Mouse (Mus musculus) adrenal gland, adult (tissue): ENCODE data around the gene Ocel1.

Experiments used
- DNase-seq, 2 experiments: peaks; one replicate each; pipeline ENCODE4 v3.0.0; 2022 to 2023; ENCODE audit warnings: low spot score in 1 of 2; ENCODE audit not compliant: inconsistent age in 2 of 2

Ocel1 gene

DNA sequence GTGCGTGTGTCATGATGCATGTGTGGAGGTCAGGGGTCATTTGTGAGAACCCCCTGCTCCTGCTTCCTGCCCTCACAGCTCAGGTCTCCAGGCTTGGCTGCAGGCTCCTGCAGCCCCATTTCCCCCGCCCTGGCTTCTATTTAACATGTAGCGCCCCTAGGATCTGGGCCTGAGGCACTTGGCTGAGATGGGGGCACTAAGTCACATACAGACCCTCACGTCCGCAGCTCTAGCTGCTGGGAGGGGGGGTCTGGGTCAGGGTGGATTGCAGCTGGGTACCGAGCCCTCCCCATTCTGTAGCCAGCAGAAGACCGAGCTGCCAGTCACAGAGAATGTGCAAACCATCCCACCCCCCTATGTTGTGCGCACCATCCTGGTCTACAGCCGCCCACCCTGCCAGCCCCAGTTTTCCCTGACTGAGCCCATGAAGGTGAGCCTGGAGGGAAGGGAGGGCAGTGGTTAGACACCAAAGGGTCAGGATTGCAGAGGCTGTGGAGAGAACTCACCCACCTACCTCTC, 31.4 kb downstream of the Ocel1 start:
- peak in 1 of 2 experiments; percentile 19 for DNase-seq

DNA sequence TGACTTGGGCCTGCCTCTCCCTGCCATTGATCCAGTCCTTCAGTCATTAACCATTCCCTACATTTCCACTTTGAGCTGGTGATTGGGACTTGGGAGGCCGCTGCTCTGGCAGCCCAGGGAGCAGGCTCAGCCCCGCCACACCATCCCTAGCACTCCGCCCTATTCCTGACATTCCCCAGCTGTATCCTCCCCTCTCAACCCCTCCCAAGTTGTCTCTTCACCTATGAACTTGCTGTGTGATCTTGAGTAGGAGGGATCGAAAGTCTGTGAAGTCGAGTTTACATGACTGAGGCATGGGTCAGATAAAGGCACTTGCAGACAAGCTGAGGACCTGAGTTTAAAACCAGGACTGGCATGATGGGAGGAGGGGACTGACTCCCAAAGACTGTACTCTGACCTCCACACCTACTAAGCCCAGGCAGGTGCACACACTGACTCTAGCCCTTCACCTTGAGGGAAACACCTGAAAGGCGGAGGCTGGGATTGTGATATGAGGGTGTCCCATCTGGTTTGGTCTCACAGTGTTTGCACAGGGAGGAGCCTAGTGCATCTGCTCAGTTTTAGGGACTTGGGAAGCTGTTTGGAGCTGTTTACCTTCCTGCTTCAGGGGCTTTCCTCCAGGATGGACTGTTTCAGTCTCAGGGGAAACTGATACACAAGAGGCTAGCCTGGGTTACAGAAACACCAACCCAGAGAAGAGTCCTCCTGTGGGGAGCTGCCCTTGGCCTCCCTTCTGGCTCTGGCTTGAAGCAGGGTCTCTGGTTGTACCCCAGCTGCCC, 32.2 kb downstream of the Ocel1 start:
- peak in 1 of 2 experiments; percentile 18 for DNase-seq

DNA sequence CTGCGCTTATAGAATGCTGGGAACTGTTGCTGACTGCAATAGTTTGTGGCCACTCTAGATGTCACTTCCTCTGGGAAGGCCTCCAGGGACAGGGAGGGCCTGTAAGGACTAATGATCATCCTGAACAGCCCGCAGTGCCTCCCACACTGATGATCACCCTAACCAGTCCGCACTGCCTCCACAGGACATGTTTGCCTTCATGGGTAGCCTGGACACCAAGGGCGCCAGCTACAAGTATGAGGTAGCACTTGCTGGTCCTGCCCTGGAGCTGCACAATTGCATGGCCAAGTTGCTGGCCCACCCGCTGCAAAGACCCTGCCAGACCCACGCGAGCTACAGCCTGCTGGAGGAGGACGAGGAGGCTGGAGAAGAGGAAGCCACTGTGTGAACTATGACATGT, 32.9 kb downstream of the Ocel1 start:
- no peak for DNase-seq

DNA sequence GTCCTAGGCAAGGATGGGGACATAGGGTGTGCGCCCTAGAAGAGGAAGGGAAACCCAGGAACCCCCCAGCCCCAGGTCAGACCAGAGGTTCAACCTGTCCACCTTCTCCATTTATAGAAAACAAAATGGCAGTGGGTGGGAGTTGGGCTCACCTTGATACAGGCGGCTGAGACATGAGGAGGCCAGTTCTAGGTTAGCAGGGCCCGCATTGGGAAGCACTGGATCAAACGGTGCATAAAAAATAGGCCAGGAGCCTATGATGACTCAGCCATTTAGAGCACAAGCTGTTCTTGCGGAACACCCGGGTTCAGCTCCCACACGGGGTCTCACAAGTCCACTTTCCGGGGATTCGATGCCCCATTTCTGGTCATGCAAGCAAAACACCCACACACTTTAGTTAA, 33.9 kb downstream of the Ocel1 start:
- peak; percentile 63 to 73 for DNase-seq

DNA sequence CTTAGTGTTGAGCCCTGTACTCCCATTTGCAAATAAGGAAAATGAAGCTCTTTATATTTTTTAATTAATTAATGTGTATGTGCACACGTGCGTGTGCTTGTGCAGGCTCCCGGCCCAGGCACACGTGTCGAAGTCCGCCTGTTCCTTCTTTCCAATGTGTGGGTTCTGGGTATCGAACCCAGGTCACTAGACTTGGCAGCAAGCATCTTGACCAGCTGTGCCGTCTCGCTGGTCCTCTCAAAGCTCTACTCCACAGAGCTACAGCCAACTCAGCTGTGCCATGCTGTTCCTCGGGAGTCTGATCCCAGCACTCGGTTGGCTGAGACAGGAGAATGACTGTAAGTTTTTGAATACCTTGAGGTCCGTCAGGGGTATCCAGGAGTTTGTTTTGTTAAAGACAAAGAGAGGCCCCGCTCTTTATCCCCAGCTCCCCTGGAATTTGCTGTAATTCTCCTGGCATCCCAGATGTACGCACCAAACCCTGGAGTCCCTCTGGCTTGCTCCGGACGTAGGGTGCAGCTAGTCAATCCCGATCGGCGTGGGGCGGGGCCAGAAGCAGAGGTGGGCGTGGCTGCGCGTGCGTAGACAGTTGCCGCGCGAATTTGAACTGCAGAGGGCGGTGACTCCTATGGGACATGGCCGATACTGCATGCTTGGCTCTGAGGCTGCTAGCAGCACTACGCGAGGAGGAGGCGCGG, 34.5 kb downstream of the Ocel1 start, which contains the start of gene Ankle1:
Gene Ankle1, plus strand, starts transcription at position 610 of the 698 bp plus-strand sequence.
- peak; percentile 96 to 100 for DNase-seq

DNA sequence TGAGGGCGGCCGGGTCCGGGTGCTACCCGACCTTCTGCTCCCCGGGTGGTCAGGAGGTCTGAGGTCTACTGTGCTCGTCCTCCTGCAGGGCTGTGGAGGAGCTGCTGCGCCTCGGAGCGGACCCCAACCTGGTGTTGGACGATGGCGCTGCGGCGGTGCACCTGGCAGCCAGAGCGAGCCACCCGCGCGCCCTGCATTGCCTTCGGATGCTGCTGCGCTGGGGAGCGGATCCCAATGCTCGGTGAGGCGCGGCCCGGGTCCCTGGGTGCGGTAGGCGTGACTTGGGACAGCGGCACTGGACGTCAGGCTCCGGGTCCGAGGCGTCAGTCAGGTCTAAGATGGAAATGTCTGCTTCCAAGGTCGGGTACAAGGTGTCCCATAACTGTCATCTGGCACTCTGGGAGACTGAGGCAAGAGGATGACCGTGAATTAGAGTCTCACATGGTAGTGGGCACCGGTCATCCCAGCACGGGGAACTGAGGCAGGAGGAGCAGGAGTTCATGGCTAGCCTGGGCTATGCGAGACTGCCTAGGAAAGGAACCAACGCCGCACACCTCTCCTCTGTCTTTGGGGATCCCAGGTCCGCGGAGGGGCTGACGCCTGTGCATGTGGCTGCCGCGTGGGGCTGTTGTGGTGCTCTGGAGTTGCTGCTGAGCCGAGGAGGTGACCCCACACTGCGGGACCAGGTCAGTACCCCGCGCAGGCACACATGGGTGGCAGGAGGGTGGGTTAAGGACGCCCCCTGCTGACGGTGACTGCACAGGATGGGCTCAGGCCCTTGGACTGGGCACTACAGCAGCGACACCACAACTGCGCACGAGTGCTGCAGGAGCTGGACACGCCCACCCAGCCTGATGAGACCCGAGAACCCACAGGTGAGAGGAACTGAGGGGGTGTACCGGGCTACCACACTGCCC, 35.3 kb downstream of the Ocel1 start:
- peak; percentile 70 to 81 for DNase-seq

DNA sequence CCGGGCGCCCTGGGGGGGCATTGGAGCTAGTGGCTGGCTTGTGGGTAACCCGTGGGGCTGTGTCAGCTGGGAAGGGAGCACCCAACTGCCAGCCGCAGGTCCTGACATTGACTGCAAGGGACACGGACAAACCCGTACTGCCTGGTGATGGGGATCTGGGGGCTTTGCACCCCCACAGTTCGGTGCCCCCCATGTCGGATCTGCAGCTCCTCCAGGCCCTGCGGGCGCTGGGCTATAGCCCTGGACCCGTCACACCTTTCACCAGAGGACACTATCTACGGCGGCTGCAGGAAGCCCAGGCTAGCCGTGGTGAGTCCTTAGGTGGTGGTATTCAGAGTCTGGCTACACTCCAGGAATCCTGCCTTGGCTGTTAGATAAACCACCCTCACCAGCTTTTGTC, 36.3 kb downstream of the Ocel1 start:
- DNase-seq = no peak

DNA sequence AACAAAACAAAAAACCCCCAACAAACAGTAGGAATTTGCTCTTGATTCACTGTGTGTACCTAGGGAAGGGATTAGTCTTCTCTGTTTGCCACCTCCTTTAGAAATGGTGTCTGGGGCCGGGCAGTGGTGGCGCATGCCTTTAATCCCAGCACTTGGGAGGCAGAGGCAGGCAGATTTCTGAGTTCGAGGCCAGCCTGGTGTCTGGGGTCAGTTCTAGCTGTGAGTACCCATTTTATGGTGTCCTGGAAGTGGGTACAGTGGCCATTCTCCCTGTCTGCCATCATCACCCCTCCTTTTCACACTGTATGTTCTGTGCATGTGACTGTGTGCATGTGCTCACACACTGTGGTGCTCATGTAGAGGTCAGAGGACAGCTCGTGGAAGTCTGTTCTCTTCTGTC, 37.1 kb downstream of the Ocel1 start:
- DNase-seq = no peak

DNA sequence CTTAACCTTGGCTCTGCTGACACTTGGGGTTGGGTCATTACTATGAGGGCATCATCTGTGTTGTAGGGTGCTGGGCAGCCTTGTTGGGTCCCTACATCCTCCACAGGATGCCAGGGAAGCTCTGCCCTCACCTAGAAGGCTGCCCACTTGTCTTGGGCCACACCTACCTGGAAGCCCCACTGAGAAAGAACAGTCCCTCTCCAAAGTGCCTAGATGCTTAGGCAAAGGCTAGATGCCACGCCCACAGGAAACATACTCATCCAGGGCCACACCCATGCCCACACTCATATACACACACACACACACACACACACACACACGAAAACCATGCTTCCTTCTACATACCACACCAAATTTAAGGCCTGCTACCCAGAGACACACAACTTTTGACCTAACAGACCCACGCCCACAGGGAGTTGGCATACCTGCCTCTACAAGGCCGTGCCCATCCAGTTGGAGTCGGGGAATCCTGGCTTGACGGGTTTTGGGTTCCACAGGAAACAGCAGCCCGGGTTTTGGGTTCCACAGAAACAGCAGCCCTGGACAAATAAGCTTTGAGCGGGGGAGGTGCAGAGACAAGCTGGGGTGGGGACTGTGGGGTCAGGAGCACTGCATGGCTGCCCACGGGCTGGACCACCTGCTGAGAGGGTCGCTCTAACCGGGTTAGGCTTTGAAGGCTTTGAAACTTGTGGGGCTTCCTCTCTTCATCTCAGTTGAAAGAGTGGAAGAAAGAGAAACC, 40.6 kb downstream of the Ocel1 start:
- no peak for DNase-seq

DNA sequence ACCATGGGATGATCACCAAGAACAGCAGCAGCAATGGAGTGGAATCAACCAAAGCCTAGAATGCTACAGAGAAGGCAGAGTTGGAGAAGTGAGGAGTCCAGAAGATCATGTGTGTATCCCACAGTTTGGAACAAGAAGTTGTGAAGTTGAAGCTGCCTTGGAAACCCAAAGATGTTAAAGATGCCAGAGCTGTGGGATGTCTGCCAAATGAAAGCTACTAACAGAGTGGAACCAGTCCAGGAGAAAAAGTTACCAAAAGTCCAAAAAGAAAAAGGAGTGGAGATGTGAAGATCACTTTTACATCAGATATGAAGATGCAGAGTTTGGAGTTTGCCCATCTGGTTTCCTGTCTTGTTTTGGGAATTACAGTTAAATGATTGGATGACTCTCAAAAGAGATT, 51.0 kb downstream of the Ocel1 start:
- no peak for DNase-seq
